In genomic region chr4:120172050-120172684, GRCm38 (mm10) we compare ENCODE assay signal across 8 mouse cellular contexts. TPM values are rescaled to one million over a fixed set of nuclear protein-coding genes. Genes with fewer than 3 reads are reported as not detected.
DNase-seq lines count a peak whose midpoint lies in the region; ATAC-seq and TF ChIP-seq lines count a peak whose summit lies in the region.

No protein-coding gene starts in this region.

- no peak for DNase-seq in kidney, adult 11 months
- DNase-seq in brain, adult 2 months (ENCODE audit: low read depth, low spot score), result peak; percentile 30
- peak; percentile 63 to 66 for DNase-seq in left cerebral cortex, postnatal 10 days (ENCODE audit: extremely low spot score in 1 of 2, low spot score in 2 of 2)
- peak; percentile 33 for DNase-seq in right cerebral cortex, postnatal 14 days
- no peak for DNase-seq in thymus, adult 2 months
- DNase-seq in B cell, adult 2 months, result no peak

- ATAC-seq in kidney, embryonic 15.5 days (replicated peaks; ENCODE audit: low FRiP score), result peak; percentile 54
- ATAC-seq in heart, embryonic 16.5 days (replicated peaks; ENCODE audit: extremely low read depth, insufficient read depth, low FRiP score), result peak; percentile 80

- H3K27ac ChIP-seq in kidney, embryonic 15.5 days, result no peak overlapping the region
- peak overlapping the region; percentile 13 for H3K27ac ChIP-seq in heart, embryonic 16.5 days (ENCODE audit: low read length)
- H3K27ac ChIP-seq in thymus, adult 2 months (ENCODE audit: control insufficient read depth, insufficient read depth, low read length), result no peak overlapping the region

- no peaks in the 10 kb centered on the region for H3K9me3 ChIP-seq in kidney, embryonic 15.5 days (replicated peaks)
- no peaks in the 10 kb centered on the region for H3K9me3 ChIP-seq in heart, embryonic 16.5 days (replicated peaks; ENCODE audit: control insufficient read depth, low read length)

- intact Hi-C loops in left cerebral cortex, postnatal 10 days (cut with DNase I), result no loop called here

- H3K27me3 ChIP-seq in kidney, embryonic 15.5 days, result no peaks in the 10 kb centered on the region
- H3K27me3 ChIP-seq in heart, embryonic 16.5 days (ENCODE audit: control insufficient read depth, insufficient read depth, low read length), result no peaks in the 10 kb centered on the region
- H3K27me3 ChIP-seq in thymus, adult 2 months (ENCODE audit: control insufficient read depth, insufficient read depth, low read length), result no peaks in the 10 kb centered on the region

- TF ChIP-seq CTCF in thymus, adult 2 months (IDR thresholded peaks at IDR 0.05; ENCODE audit: borderline replicate concordance, control insufficient read depth, extremely low read depth, insufficient read depth, low read length, poor library complexity), result no peak

- no peak overlapping the region for H3K4me2 ChIP-seq in kidney, embryonic 15.5 days
- no peak overlapping the region for H3K4me2 ChIP-seq in heart, embryonic 16.5 days (ENCODE audit: low read depth, low read length)

- WGBS in kidney, embryonic 15.5 days, result 22% methylated on average over 7 of the region's 7 CpGs
- 13% methylated on average over 7 of the region's 7 CpGs for WGBS in heart, embryonic 16.5 days
- 78% methylated on average over 7 of the region's 7 CpGs for WGBS in thymus, adult 2 months

- no peak overlapping the region for H3K9ac ChIP-seq in kidney, embryonic 15.5 days
- H3K9ac ChIP-seq in heart, embryonic 16.5 days (ENCODE audit: low read length), result no peak overlapping the region

- no peak for TF ChIP-seq POLR2A in thymus, adult 2 months (IDR thresholded peaks at IDR 0.05; ENCODE audit: control insufficient read depth, extremely low read depth, insufficient read depth, low read length, poor library complexity)

- peaks cover 6% of the 10 kb centered on the region for H3K4me1 ChIP-seq in kidney, embryonic 15.5 days
- H3K4me1 ChIP-seq in heart, embryonic 16.5 days (ENCODE audit: control insufficient read depth, insufficient read depth, low read length), result peaks cover 26% of the 10 kb centered on the region
- H3K4me1 ChIP-seq in thymus, adult 2 months (replicated peaks; ENCODE audit: control insufficient read depth, insufficient read depth, low read length), result no peaks in the 10 kb centered on the region

- H3K36me3 ChIP-seq in kidney, embryonic 15.5 days, result no peaks in the 10 kb centered on the region
- no peaks in the 10 kb centered on the region for H3K36me3 ChIP-seq in heart, embryonic 16.5 days (ENCODE audit: control insufficient read depth, insufficient read depth)
- no peaks in the 10 kb centered on the region for H3K36me3 ChIP-seq in thymus, adult 2 months (ENCODE audit: control insufficient read depth, insufficient read depth, low read length)

- H3K4me3 ChIP-seq in kidney, embryonic 15.5 days (replicated peaks), result no peak overlapping the region
- no peak overlapping the region for H3K4me3 ChIP-seq in heart, embryonic 16.5 days (ENCODE audit: low read length)
- H3K4me3 ChIP-seq in thymus, adult 2 months (ENCODE audit: control insufficient read depth, insufficient read depth, low read length), result no peak overlapping the region

RNA-seq across cellular contexts. Expression of gene Edn2, which starts 11.2 kb away (rescaled TPM):
- 0.14 and 0.18 TPM in 2 replicates for polyA plus RNA-seq in kidney, embryonic 15.5 days (2015; fragmentation: Nextera tagmentation; extraction: Ambion mirVana)
- polyA plus RNA-seq in heart, embryonic 16.5 days (2015; fragmentation: Nextera tagmentation; extraction: Ambion mirVana), result 0.42 and 0.47 TPM in 2 replicates
- total RNA-seq in left cerebral cortex, postnatal 10 days (2021), result not detected
- polyA plus RNA-seq in thymus, adult 2 months (2012; rRNA removed), result 0.65 and 1.2 TPM in 2 replicates

Comparison
In these comparisons a context has a peak if more than half of its experiments do, and no peak if none do; other contexts are left out.
1. DNase-seq: peak in brain, adult 2 months (single experiment), left cerebral cortex, postnatal 10 days (2 of 2) and right cerebral cortex, postnatal 14 days (single experiment); none in kidney, adult 11 months (single experiment), thymus, adult 2 months (single experiment) and B cell, adult 2 months (0 of 2).